Mouse (Mus musculus): Measurements from ENCODE around the gene Kctd20.

Gene Kctd20

GRCm38 (mm10) chr17:28953251-28953650 is 1.5 kb downstream of the Kctd20 start:
- Histone ChIP-seq H3K27me3 (ENCODE audit: insufficient read depth, low read length) (no peaks in the 10 kb centered on the region), H3K4me3 (replicated peaks; ENCODE audit: low read length) (peak overlapping the region; percentile 88), H3K9me3 (ENCODE audit: low read length) (no peaks in the 10 kb centered on the region), H3K36me3 (ENCODE audit: insufficient read depth, low read length) (peaks cover 18% of the 10 kb centered on the region), H3K4me1 (replicated peaks; ENCODE audit: low read depth, low read length) (peaks cover 62% of the 10 kb centered on the region)
- TF ChIP-seq POU5F1 (IDR thresholded peaks at IDR 0.05; ENCODE audit: borderline replicate concordance, low read length): no peak

GRCm38 (mm10) chr17:28954416-28954815 is 2.7 kb downstream of the Kctd20 start:
- TF ChIP-seq NANOG (IDR thresholded peaks at IDR 0.05; ENCODE audit: borderline replicate concordance, low read length): no peak
- TF ChIP-seq CTCF (conservative IDR thresholded peaks at IDR 0.05; ENCODE audit: low read length): no peak
- no peak for TF ChIP-seq POU5F1 (IDR thresholded peaks at IDR 0.05; ENCODE audit: borderline replicate concordance, low read length)
- peaks cover 65% of the 10 kb centered on the region for H3K4me1 ChIP-seq (replicated peaks; ENCODE audit: low read depth, low read length)
- peaks cover 30% of the 10 kb centered on the region for H3K36me3 ChIP-seq (ENCODE audit: insufficient read depth, low read length)
- H3K27me3 ChIP-seq (ENCODE audit: insufficient read depth, low read length): no peaks in the 10 kb centered on the region
- H3K9me3 ChIP-seq (ENCODE audit: low read length): no peaks in the 10 kb centered on the region
- peak overlapping the region; percentile 88; the same call in 1 of the 2 replicates for H3K4me3 ChIP-seq (replicated peaks; ENCODE audit: low read length)

GRCm38 (mm10) chr17:28960597-28960996 is 8.8 kb downstream of the Kctd20 start:
- Histone ChIP-seq H3K4me3 (replicated peaks; ENCODE audit: low read length) (no peak overlapping the region), H3K9me3 (ENCODE audit: low read length) (no peaks in the 10 kb centered on the region), H3K4me1 (replicated peaks; ENCODE audit: low read depth, low read length) (peaks cover 65% of the 10 kb centered on the region), H3K36me3 (ENCODE audit: insufficient read depth, low read length) (peaks cover 92% of the 10 kb centered on the region), H3K27me3 (ENCODE audit: insufficient read depth, low read length) (no peaks in the 10 kb centered on the region)
- no peak for TF ChIP-seq POU5F1 (IDR thresholded peaks at IDR 0.05; ENCODE audit: borderline replicate concordance, low read length)
- no peak for TF ChIP-seq NANOG (IDR thresholded peaks at IDR 0.05; ENCODE audit: borderline replicate concordance, low read length)
- no peak for TF ChIP-seq CTCF (conservative IDR thresholded peaks at IDR 0.05; ENCODE audit: low read length)

GRCm38 (mm10) chr17:28961596-28961995 is 9.8 kb downstream of the Kctd20 start:
- Histone ChIP-seq H3K9me3 (ENCODE audit: low read length) (no peaks in the 10 kb centered on the region), H3K27me3 (ENCODE audit: insufficient read depth, low read length) (no peaks in the 10 kb centered on the region), H3K36me3 (ENCODE audit: insufficient read depth, low read length) (peaks cover 97% of the 10 kb centered on the region), H3K4me1 (replicated peaks; ENCODE audit: low read depth, low read length) (peaks cover 66% of the 10 kb centered on the region), H3K4me3 (replicated peaks; ENCODE audit: low read length) (no peak overlapping the region)
- no peak for TF ChIP-seq CTCF (conservative IDR thresholded peaks at IDR 0.05; ENCODE audit: low read length)
- no peak for TF ChIP-seq POU5F1 (IDR thresholded peaks at IDR 0.05; ENCODE audit: borderline replicate concordance, low read length)
- TF ChIP-seq NANOG (IDR thresholded peaks at IDR 0.05; ENCODE audit: borderline replicate concordance, low read length): no peak

- Histone ChIP-seq H3K4me1 (replicated peaks; ENCODE audit: low read depth, low read length) (peaks cover 62% of the 10 kb centered on the region), H3K27me3 (ENCODE audit: insufficient read depth, low read length) (no peaks in the 10 kb centered on the region), H3K9me3 (ENCODE audit: low read length) (no peaks in the 10 kb centered on the region), H3K36me3 (ENCODE audit: insufficient read depth, low read length) (peaks cover 100% of the 10 kb centered on the region), H3K4me3 (replicated peaks; ENCODE audit: low read length) (peak overlapping the region; percentile 10; the same call in 1 of the 2 replicates)
- TF ChIP-seq POU5F1 (IDR thresholded peaks at IDR 0.05; ENCODE audit: borderline replicate concordance, low read length) (no peak), NANOG (IDR thresholded peaks at IDR 0.05; ENCODE audit: borderline replicate concordance, low read length) (no peak), CTCF (conservative IDR thresholded peaks at IDR 0.05; ENCODE audit: low read length) (no peak)
Measured at GRCm38 (mm10) chr17:28967021-28967610, 15.4 kb downstream of the Kctd20 start.

GRCm38 (mm10) chr17:28970122-28970521 is 18.4 kb downstream of the Kctd20 start:
- peaks cover 80% of the 10 kb centered on the region for H3K4me1 ChIP-seq (replicated peaks; ENCODE audit: low read depth, low read length)
- H3K9me3 ChIP-seq (ENCODE audit: low read length): no peaks in the 10 kb centered on the region
- no peak overlapping the region for H3K4me3 ChIP-seq (replicated peaks; ENCODE audit: low read length)
- TF ChIP-seq NANOG (IDR thresholded peaks at IDR 0.05; ENCODE audit: borderline replicate concordance, low read length) (no peak), CTCF (conservative IDR thresholded peaks at IDR 0.05; ENCODE audit: low read length) (no peak), POU5F1 (IDR thresholded peaks at IDR 0.05; ENCODE audit: borderline replicate concordance, low read length) (no peak)
- peaks cover 100% of the 10 kb centered on the region for H3K36me3 ChIP-seq (ENCODE audit: insufficient read depth, low read length)
- H3K27me3 ChIP-seq (ENCODE audit: insufficient read depth, low read length): no peaks in the 10 kb centered on the region

- Histone ChIP-seq H3K36me3 (ENCODE audit: insufficient read depth, low read length) (peaks cover 93% of the 10 kb centered on the region), H3K27me3 (ENCODE audit: insufficient read depth, low read length) (no peaks in the 10 kb centered on the region), H3K4me1 (replicated peaks; ENCODE audit: low read depth, low read length) (peaks cover 73% of the 10 kb centered on the region), H3K9me3 (ENCODE audit: low read length) (no peaks in the 10 kb centered on the region), H3K4me3 (replicated peaks; ENCODE audit: low read length) (no peak overlapping the region)
- TF ChIP-seq NANOG (IDR thresholded peaks at IDR 0.05; ENCODE audit: borderline replicate concordance, low read length): no peak
- TF ChIP-seq CTCF (conservative IDR thresholded peaks at IDR 0.05; ENCODE audit: low read length): no peak
- TF ChIP-seq POU5F1 (IDR thresholded peaks at IDR 0.05; ENCODE audit: borderline replicate concordance, low read length): no peak
Measured at GRCm38 (mm10) chr17:28979091-28979490, 27.3 kb downstream of the Kctd20 start.

GRCm38 (mm10) chr17:28981081-28981480 is 29.3 kb downstream of the Kctd20 start:
- no peak for TF ChIP-seq NANOG (IDR thresholded peaks at IDR 0.05; ENCODE audit: borderline replicate concordance, low read length)
- TF ChIP-seq POU5F1 (IDR thresholded peaks at IDR 0.05; ENCODE audit: borderline replicate concordance, low read length): no peak
- TF ChIP-seq CTCF (conservative IDR thresholded peaks at IDR 0.05; ENCODE audit: low read length): no peak
- Histone ChIP-seq H3K36me3 (ENCODE audit: insufficient read depth, low read length) (peaks cover 93% of the 10 kb centered on the region), H3K9me3 (ENCODE audit: low read length) (no peaks in the 10 kb centered on the region), H3K4me3 (replicated peaks; ENCODE audit: low read length) (peak overlapping the region; percentile 29), H3K27me3 (ENCODE audit: insufficient read depth, low read length) (no peaks in the 10 kb centered on the region), H3K4me1 (replicated peaks; ENCODE audit: low read depth, low read length) (peaks cover 71% of the 10 kb centered on the region)

GRCm38 (mm10) chr17:28982591-28982990 is 30.8 kb downstream of the Kctd20 start:
- no peaks in the 10 kb centered on the region for H3K27me3 ChIP-seq (ENCODE audit: insufficient read depth, low read length)
- H3K36me3 ChIP-seq (ENCODE audit: insufficient read depth, low read length): peaks cover 92% of the 10 kb centered on the region

More at GRCm38 (mm10) chr17:28982591-28982990, 30.8 kb downstream of the Kctd20 start:
- 0 out of 2 replicates have a peak overlapping the region, but pooled peaks have one; percentile 18 for H3K4me3 ChIP-seq (replicated peaks; ENCODE audit: low read length)
- H3K4me1 ChIP-seq (replicated peaks; ENCODE audit: low read depth, low read length): peaks cover 81% of the 10 kb centered on the region
- no peaks in the 10 kb centered on the region for H3K9me3 ChIP-seq (ENCODE audit: low read length)
- TF ChIP-seq NANOG (IDR thresholded peaks at IDR 0.05; ENCODE audit: borderline replicate concordance, low read length) (no peak), POU5F1 (IDR thresholded peaks at IDR 0.05; ENCODE audit: borderline replicate concordance, low read length) (no peak), CTCF (conservative IDR thresholded peaks at IDR 0.05; ENCODE audit: low read length) (no peak)
